Mouse (Mus musculus) midbrain, embryonic 11.5 days (tissue): ENCODE data around the gene Zfp341. TPM values are rescaled to one million over a fixed set of nuclear protein-coding genes. Genes with fewer than 3 reads are reported as not detected.

Experiments
- ATAC-seq: fragments of 200-750 bp; cut with Nextera tagmentation; 2 replicates; pipeline ENCODE4 v1.8.0; 2017; ENCODE audit warnings: moderate TSS enrichment, moderate library complexity; ENCODE audit not compliant: low FRiP score
- DNase-seq: peaks from one replicate; pipeline ENCODE4 v3.0.0; 2015; ENCODE audit warnings: low spot score; ENCODE audit errors: missing footprints
- H3K27ac ChIP-seq: fragments of 300-500 bp; sonication (generic); 2 replicates; pipeline ENCODE4 v1.5.1; 2014; ENCODE audit warnings: low read depth, low read length
- H3K27me3 ChIP-seq: fragments of 300-500 bp; sonication (generic); 2 replicates; pipeline ENCODE4 v1.6.1; 2014; ENCODE audit warnings: mild to moderate bottlenecking, low read length, moderate library complexity, mixed read lengths; ENCODE audit not compliant: control insufficient read depth, insufficient read depth
- H3K36me3 ChIP-seq: fragments of 300-500 bp; sonication (generic); 2 replicates; pipeline ENCODE4 v1.6.1; 2014; ENCODE audit warnings: mild to moderate bottlenecking, low read length, moderate library complexity, mixed read lengths; ENCODE audit not compliant: control insufficient read depth, insufficient read depth
- H3K4me1 ChIP-seq: fragments of 300-500 bp; sonication (generic); 2 replicates; pipeline ENCODE4 v1.6.1; 2014; ENCODE audit warnings: low read length; ENCODE audit not compliant: control insufficient read depth, insufficient read depth
- H3K4me2 ChIP-seq: fragments of 300-500 bp; sonication (generic); 2 replicates; pipeline ENCODE4 v1.6.1; 2014; ENCODE audit warnings: mild to moderate bottlenecking, moderate library complexity
- H3K4me3 ChIP-seq: fragments of 300-500 bp; sonication (generic); 2 replicates; pipeline ENCODE4 v1.5.1; 2014; ENCODE audit warnings: low read depth, low read length
- H3K9ac ChIP-seq: fragments of 300-500 bp; sonication (generic); 2 replicates; pipeline ENCODE4 v1.6.1; 2014; ENCODE audit warnings: low read length
- H3K9me3 ChIP-seq: fragments of 300-500 bp; sonication (generic); 2 replicates; pipeline ENCODE4 v1.6.1; 2016; ENCODE audit warnings: low read length; ENCODE audit not compliant: control insufficient read depth
- WGBS: fragments of 180-500 bp; shearing (Covaris S2); extraction: QIAGEN DNeasy Blood & Tissue Kit; methylation state at CpG from one replicate; pipeline ENCODE4 v1.1.7; 2014; 5-methylcytosine and 5-hydroxymethylcytosine counted together
- polyA plus RNA-seq: library from polyadenylated mRNA; unstranded; fragments of >200 nt; fragmentation: Nextera tagmentation; extraction: Ambion mirVana; gene quantifications from 2 replicates; pipeline ENCODE4 v1.2.1, GENCODE M21; 2014

Gene Zfp341
- polyA plus RNA-seq, 1 experiment from 2014 or later: 1.2 TPM

GRCm38 (mm10) chr2:154655878-154656414 is 42.8 kb downstream of the Zfp341 start:
- Histone ChIP-seq H3K4me1 (peaks cover 10% of the 10 kb centered on the region), H3K9me3 (no peaks in the 10 kb centered on the region), H3K27me3 (no peaks in the 10 kb centered on the region), H3K36me3 (peaks cover 3% of the 10 kb centered on the region; the same call in 1 of the 2 replicates), H3K27ac (no peak overlapping the region), H3K4me3 (no peak overlapping the region), H3K4me2 (no peak overlapping the region), H3K9ac (no peak overlapping the region)
- DNase-seq (no peak), ATAC-seq (no peak)
- 90% methylated on average over 2 of the region's 2 CpGs for WGBS

GRCm38 (mm10) chr2:154656710-154657485 is 43.8 kb downstream of the Zfp341 start:
- peak; percentile 100 for ATAC-seq
- H3K4me3 ChIP-seq: peak overlapping the region; percentile 91
- peak overlapping the region; percentile 93 for H3K9ac ChIP-seq
- H3K27me3 ChIP-seq: no peaks in the 10 kb centered on the region
- H3K9me3 ChIP-seq: no peaks in the 10 kb centered on the region
- H3K4me1 ChIP-seq: peaks cover 10% of the 10 kb centered on the region
- under 1% methylated on average over 61 of the region's 67 CpGs for WGBS
- H3K36me3 ChIP-seq: peaks cover 3% of the 10 kb centered on the region; the same call in 1 of the 2 replicates
- DNase-seq: peak; percentile 99
- H3K27ac ChIP-seq: peak overlapping the region; percentile 25; the same call in 1 of the 2 replicates
- peak overlapping the region; percentile 66 for H3K4me2 ChIP-seq

- peak overlapping the region; percentile 25; the same call in 1 of the 2 replicates for H3K27ac ChIP-seq
- WGBS: 19% methylated on average over 12 of the region's 12 CpGs
- peak overlapping the region; percentile 93 for H3K9ac ChIP-seq
- peaks cover 3% of the 10 kb centered on the region; the same call in 1 of the 2 replicates for H3K36me3 ChIP-seq
- H3K4me3 ChIP-seq: peak overlapping the region; percentile 91
- peak; percentile 17; the same call in 1 of the 2 replicates for ATAC-seq
- no peaks in the 10 kb centered on the region for H3K27me3 ChIP-seq
- no peaks in the 10 kb centered on the region for H3K9me3 ChIP-seq
- DNase-seq: no peak
- H3K4me2 ChIP-seq: peak overlapping the region; percentile 66
- peaks cover 10% of the 10 kb centered on the region for H3K4me1 ChIP-seq
These were observed 44.6 kb downstream of the Zfp341 start for GRCm38 (mm10) chr2:154657486-154658237.

GRCm38 (mm10) chr2:154659070-154659469 is 46.0 kb downstream of the Zfp341 start:
- DNase-seq (no peak), ATAC-seq (no peak)
- Histone ChIP-seq H3K4me2 (no peak overlapping the region), H3K36me3 (peaks cover 3% of the 10 kb centered on the region; the same call in 1 of the 2 replicates), H3K4me3 (no peak overlapping the region), H3K9ac (no peak overlapping the region; the same call in 1 of the 2 replicates), H3K27ac (no peak overlapping the region), H3K9me3 (no peaks in the 10 kb centered on the region), H3K4me1 (peaks cover 10% of the 10 kb centered on the region), H3K27me3 (no peaks in the 10 kb centered on the region)
- 92% methylated on average over 4 of the region's 4 CpGs for WGBS

- DNase-seq (no peak), ATAC-seq (no peak)
- Histone ChIP-seq H3K27ac (no peak overlapping the region), H3K27me3 (no peaks in the 10 kb centered on the region), H3K4me2 (no peak overlapping the region), H3K9me3 (no peaks in the 10 kb centered on the region), H3K9ac (no peak overlapping the region), H3K4me3 (no peak overlapping the region), H3K4me1 (peaks cover 10% of the 10 kb centered on the region), H3K36me3 (peaks cover 3% of the 10 kb centered on the region; the same call in 1 of the 2 replicates)
- WGBS: 90% methylated on average over 3 of the region's 5 CpGs
These were observed 46.5 kb downstream of the Zfp341 start for GRCm38 (mm10) chr2:154659531-154660074.

GRCm38 (mm10) chr2:154668680-154669079 is 55.6 kb downstream of the Zfp341 start:
- DNase-seq (no peak), ATAC-seq (no peak)
- H3K27ac ChIP-seq: no peak overlapping the region
- H3K4me1 ChIP-seq: no peaks in the 10 kb centered on the region
- no peaks in the 10 kb centered on the region for H3K9me3 ChIP-seq
- 89% methylated on average over 7 of the region's 7 CpGs for WGBS
- no peak overlapping the region for H3K4me2 ChIP-seq
- no peak overlapping the region for H3K4me3 ChIP-seq
- H3K9ac ChIP-seq: no peak overlapping the region
- H3K27me3 ChIP-seq: no peaks in the 10 kb centered on the region
- no peaks in the 10 kb centered on the region for H3K36me3 ChIP-seq

GRCm38 (mm10) chr2:154670106-154670505 is 57.0 kb downstream of the Zfp341 start:
- Histone ChIP-seq H3K36me3 (no peaks in the 10 kb centered on the region), H3K4me1 (no peaks in the 10 kb centered on the region), H3K4me3 (no peak overlapping the region), H3K27me3 (no peaks in the 10 kb centered on the region), H3K9ac (no peak overlapping the region), H3K4me2 (no peak overlapping the region), H3K9me3 (no peaks in the 10 kb centered on the region), H3K27ac (no peak overlapping the region)
- 81% methylated on average over 4 of the region's 4 CpGs for WGBS
- ATAC-seq: no peak
- no peak for DNase-seq

GRCm38 (mm10) chr2:154670741-154671140 is 57.6 kb downstream of the Zfp341 start:
- Histone ChIP-seq H3K27ac (no peak overlapping the region), H3K36me3 (peaks cover 3% of the 10 kb centered on the region; the same call in 1 of the 2 replicates), H3K9me3 (no peaks in the 10 kb centered on the region), H3K27me3 (no peaks in the 10 kb centered on the region), H3K4me1 (no peaks in the 10 kb centered on the region), H3K4me3 (no peak overlapping the region), H3K4me2 (no peak overlapping the region), H3K9ac (no peak overlapping the region)
- DNase-seq: no peak
- WGBS: 84% methylated on average over 4 of the region's 4 CpGs
- ATAC-seq: no peak
